ENCODE assay signal across 7 mouse cellular contexts in the genomic region with DNA sequence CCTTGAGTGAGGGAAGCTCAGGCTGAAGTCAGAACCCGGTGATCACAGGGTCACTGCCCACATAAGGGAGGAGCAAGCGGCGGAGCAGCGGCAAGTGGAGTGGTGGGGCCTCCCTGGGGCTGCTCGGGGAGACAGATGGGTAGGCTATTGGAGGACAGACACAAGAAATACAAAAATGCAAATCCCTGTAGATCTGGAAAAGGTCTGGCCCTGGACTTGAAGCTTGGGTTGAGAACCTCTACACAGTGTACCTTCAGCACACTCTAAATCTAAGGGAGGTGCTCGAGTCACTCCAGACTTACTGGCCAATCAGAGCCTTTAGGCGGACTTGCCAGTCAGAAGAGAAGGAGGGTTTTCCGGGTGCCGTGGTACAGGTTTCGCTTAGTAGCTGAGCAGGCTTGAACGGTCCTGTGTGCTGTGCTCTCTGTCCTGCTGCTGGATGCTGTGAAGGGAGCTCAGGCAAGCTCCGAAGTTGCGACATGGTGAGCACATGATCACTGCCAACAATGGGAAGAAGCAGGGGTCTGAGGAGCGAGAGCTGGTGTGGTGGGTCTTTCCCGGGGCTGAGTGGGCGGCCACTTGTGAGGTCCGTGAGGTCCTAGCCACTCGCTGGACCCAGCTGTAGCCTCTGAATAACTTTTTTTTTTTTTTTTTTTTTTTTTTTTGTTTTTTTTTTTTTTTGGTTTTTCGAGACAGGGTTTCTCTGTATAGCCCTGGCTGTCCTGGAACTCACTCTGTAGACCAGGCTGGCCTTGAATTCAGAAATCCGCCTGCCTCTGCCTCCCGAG.
DNase-seq lines count a peak whose midpoint lies in the region; ATAC-seq and TF ChIP-seq lines count a peak whose summit lies in the region.
"Not testable (repeated sequence)": the region's sequence is repeated elsewhere in the genome, so short reads cannot be mapped to it uniquely, and the experiment has no call there.

No protein-coding gene starts in this region.

- not testable (repeated sequence) for H3K9me3 ChIP-seq in embryonic facial prominence, embryonic 13.5 days; limb, embryonic 12.5 days; midbrain, embryonic 15.5 days

- ATAC-seq in embryonic facial prominence, embryonic 13.5 days (ENCODE audit: insufficient number of reproducible peaks, insufficient read depth, low FRiP score, low TSS enrichment, low read depth) = peak; percentile 94
- ATAC-seq in limb, embryonic 12.5 days (ENCODE audit: insufficient number of reproducible peaks, insufficient read depth, low FRiP score, low TSS enrichment, low read depth) = peak; percentile 99
- peak; percentile 98 for ATAC-seq in midbrain, embryonic 15.5 days (replicated peaks)

- not testable (repeated sequence) for H3K27me3 ChIP-seq in embryonic facial prominence, embryonic 13.5 days; kidney, adult 2 months (replicated peaks; ENCODE audit: control insufficient read depth, insufficient read depth, low read length); limb, embryonic 12.5 days; midbrain, embryonic 15.5 days (replicated peaks)

- not testable (repeated sequence) for TF ChIP-seq POLR2A in kidney, adult 2 months (IDR thresholded peaks at IDR 0.05; ENCODE audit: low read depth, low read length)

- H3K9ac ChIP-seq in embryonic facial prominence, embryonic 13.5 days = peak overlapping the region; percentile 73
- peak overlapping the region; percentile 53; the same call in 1 of the 2 replicates for H3K9ac ChIP-seq in limb, embryonic 12.5 days (replicated peaks)
- H3K9ac ChIP-seq in midbrain, embryonic 15.5 days = peak overlapping the region; percentile 48

- 12% methylated on average over 20 of the region's 21 CpGs for WGBS in embryonic facial prominence, embryonic 13.5 days
- WGBS in kidney, adult 2 months = 4% methylated on average over 20 of the region's 21 CpGs
- WGBS in limb, embryonic 12.5 days = 9% methylated on average over 19 of the region's 21 CpGs
- WGBS in midbrain, embryonic 15.5 days = 19% methylated on average over 21 of the region's 21 CpGs

- H3K4me1 ChIP-seq in embryonic facial prominence, embryonic 13.5 days; kidney, adult 2 months (ENCODE audit: control insufficient read depth, insufficient read depth, low read length); limb, embryonic 12.5 days (replicated peaks); midbrain, embryonic 15.5 days: not testable (repeated sequence)

- H3K4me2 ChIP-seq in embryonic facial prominence, embryonic 13.5 days = peak overlapping the region; percentile 61
- H3K4me2 ChIP-seq in limb, embryonic 12.5 days = peak overlapping the region; percentile 57
- H3K4me2 ChIP-seq in midbrain, embryonic 15.5 days = peak overlapping the region; percentile 57

- H3K36me3 ChIP-seq in embryonic facial prominence, embryonic 13.5 days; kidney, adult 2 months (ENCODE audit: control insufficient read depth, insufficient read depth, low read length); limb, embryonic 12.5 days; midbrain, embryonic 15.5 days (replicated peaks): not testable (repeated sequence)

- H3K4me3 ChIP-seq in embryonic facial prominence, embryonic 13.5 days = peak overlapping the region; percentile 50
- peak overlapping the region; percentile 98 for H3K4me3 ChIP-seq in kidney, adult 2 months (ENCODE audit: insufficient read depth, low read depth, low read length)
- H3K4me3 ChIP-seq in limb, embryonic 12.5 days (replicated peaks) = peak overlapping the region; percentile 53
- peak overlapping the region; percentile 46 for H3K4me3 ChIP-seq in midbrain, embryonic 15.5 days

- DNase-seq in adrenal gland, postnatal 36 days = peak; percentile 78 to 81
- peak; percentile 70 to 80 for DNase-seq in heart, adult 18-20 months
- DNase-seq in kidney, adult 2 months = peak; percentile 89
- peak; percentile 62 to 73 for DNase-seq in spleen, postnatal 10 days (ENCODE audit: low spot score in 2 of 2)

- not testable (repeated sequence) for TF ChIP-seq CTCF in kidney, adult 2 months (conservative IDR thresholded peaks at IDR 0.05; ENCODE audit: insufficient read depth, insufficient read length, low read depth, low read length)

- peak overlapping the region; percentile 55; the same call in 1 of the 2 replicates for H3K27ac ChIP-seq in embryonic facial prominence, embryonic 13.5 days
- H3K27ac ChIP-seq in kidney, adult 2 months (ENCODE audit: insufficient read depth, low read depth, low read length) = peak overlapping the region; percentile 10; the same call in 1 of the 2 replicates
- H3K27ac ChIP-seq in limb, embryonic 12.5 days = peak overlapping the region; percentile 76
- 0 out of 2 replicates have a peak overlapping the region, but pooled peaks have one; percentile 3 for H3K27ac ChIP-seq in midbrain, embryonic 15.5 days

Comparison
In these comparisons a context has a peak if more than half of its experiments do, and no peak if none do; other contexts are left out.
1. Peak in every context shown above with its lines: DNase-seq, ATAC-seq, H3K4me3 ChIP-seq and H3K27ac ChIP-seq.
2. H3K27ac ChIP-seq: peak in every context shown above with its lines; median percentile 76 in limb, embryonic 12.5 days; 55 in embryonic facial prominence, embryonic 13.5 days; 10 in kidney, adult 2 months; 3 in midbrain, embryonic 15.5 days.
3. H3K4me3 ChIP-seq: peak in every context shown above with its lines; median percentile 98 in kidney, adult 2 months; 53 in limb, embryonic 12.5 days; 50 in embryonic facial prominence, embryonic 13.5 days; 46 in midbrain, embryonic 15.5 days.